ENCODE assay signal across 7 mouse cellular contexts in genomic region chr12:100241911-100242796, GRCm38 (mm10). TPM values are rescaled to one million over a fixed set of nuclear protein-coding genes. Genes with fewer than 3 reads are reported as not detected.
DNase-seq lines count a peak whose midpoint lies in the region; ATAC-seq and TF ChIP-seq lines count a peak whose summit lies in the region.

No protein-coding gene starts in this region.

- WGBS in bone marrow, adult 2 months, result 20% methylated on average over 22 of the region's 22 CpGs
- 10% methylated on average over 22 of the region's 22 CpGs for WGBS in embryonic facial prominence, embryonic 11.5 days
- WGBS in limb, embryonic 10.5 days, result 10% methylated on average over 22 of the region's 22 CpGs
- WGBS in midbrain, embryonic 11.5 days, result 12% methylated on average over 22 of the region's 22 CpGs

- H3K4me2 ChIP-seq in embryonic facial prominence, embryonic 11.5 days (ENCODE audit: low read depth, low read length), result peak overlapping the region; percentile 14
- H3K4me2 ChIP-seq in midbrain, embryonic 11.5 days, result peak overlapping the region; percentile 37

- H3K4me1 ChIP-seq in bone marrow, adult 2 months (ENCODE audit: control insufficient read depth, insufficient read depth, low read length), result no peaks in the 10 kb centered on the region
- H3K4me1 ChIP-seq in embryonic facial prominence, embryonic 11.5 days (ENCODE audit: control insufficient read depth, insufficient read depth, low read length), result no peaks in the 10 kb centered on the region
- peaks cover 13% of the 10 kb centered on the region for H3K4me1 ChIP-seq in limb, embryonic 10.5 days
- peaks cover 14% of the 10 kb centered on the region for H3K4me1 ChIP-seq in midbrain, embryonic 11.5 days (ENCODE audit: control insufficient read depth, insufficient read depth, low read length)

- H3K9me3 ChIP-seq in embryonic facial prominence, embryonic 11.5 days (replicated peaks; ENCODE audit: control insufficient read depth, low read length), result no peaks in the 10 kb centered on the region
- no peaks in the 10 kb centered on the region for H3K9me3 ChIP-seq in limb, embryonic 10.5 days (replicated peaks)
- no peaks in the 10 kb centered on the region for H3K9me3 ChIP-seq in midbrain, embryonic 11.5 days (ENCODE audit: control insufficient read depth, low read length)

- H3K4me3 ChIP-seq in bone marrow, adult 2 months (replicated peaks; ENCODE audit: control insufficient read depth, low read depth, low read length), result peak overlapping the region; percentile 48
- peak overlapping the region; percentile 18 for H3K4me3 ChIP-seq in embryonic facial prominence, embryonic 11.5 days (ENCODE audit: low read depth, low read length)
- peak overlapping the region; percentile 46 for H3K4me3 ChIP-seq in limb, embryonic 10.5 days
- no peak overlapping the region for H3K4me3 ChIP-seq in midbrain, embryonic 11.5 days (ENCODE audit: low read depth, low read length)

- no peaks in the 10 kb centered on the region for H3K36me3 ChIP-seq in embryonic facial prominence, embryonic 11.5 days (replicated peaks; ENCODE audit: control insufficient read depth, insufficient read depth, low read depth, low read length)
- H3K36me3 ChIP-seq in limb, embryonic 10.5 days, result no peaks in the 10 kb centered on the region
- no peaks in the 10 kb centered on the region for H3K36me3 ChIP-seq in midbrain, embryonic 11.5 days (ENCODE audit: control insufficient read depth, insufficient read depth, low read length)

- no peaks in the 10 kb centered on the region for H3K27me3 ChIP-seq in embryonic facial prominence, embryonic 11.5 days (ENCODE audit: control insufficient read depth, insufficient read depth, low read length)
- H3K27me3 ChIP-seq in limb, embryonic 10.5 days (ENCODE audit: low read depth, poor library complexity, severe bottlenecking), result no peaks in the 10 kb centered on the region
- H3K27me3 ChIP-seq in midbrain, embryonic 11.5 days (ENCODE audit: control insufficient read depth, insufficient read depth, low read length), result no peaks in the 10 kb centered on the region

- ATAC-seq in embryonic facial prominence, embryonic 11.5 days (replicated peaks; ENCODE audit: insufficient number of reproducible peaks, low FRiP score, low TSS enrichment, low read depth), result peak; percentile 88
- peak; percentile 93 for ATAC-seq in midbrain, embryonic 11.5 days (ENCODE audit: low FRiP score)

- TF ChIP-seq CTCF in bone marrow, adult 2 months (IDR thresholded peaks at IDR 0.05; ENCODE audit: control insufficient read depth, insufficient read depth, low read length), result no peak

- 0 out of 2 replicates have a peak overlapping the region, but pooled peaks have one; percentile 39 for H3K9ac ChIP-seq in embryonic facial prominence, embryonic 11.5 days (replicated peaks; ENCODE audit: low read length)
- H3K9ac ChIP-seq in midbrain, embryonic 11.5 days (ENCODE audit: low read length), result peak overlapping the region; percentile 49

- TF ChIP-seq POLR2A in bone marrow, adult 2 months (IDR thresholded peaks at IDR 0.05; ENCODE audit: borderline replicate concordance, control insufficient read depth, low read depth, low read length), result no peak

- no peak overlapping the region for H3K27ac ChIP-seq in bone marrow, adult 2 months (ENCODE audit: control insufficient read depth, insufficient read depth, low read depth, low read length, poor library complexity)
- H3K27ac ChIP-seq in embryonic facial prominence, embryonic 11.5 days (replicated peaks; ENCODE audit: low read depth, low read length), result no peak overlapping the region
- H3K27ac ChIP-seq in limb, embryonic 10.5 days, result peak overlapping the region; percentile 53; the same call in 1 of the 2 replicates
- peak overlapping the region; percentile 73 for H3K27ac ChIP-seq in midbrain, embryonic 11.5 days (ENCODE audit: low read depth, low read length)

- peak; percentile 88 for DNase-seq in embryonic facial prominence, embryonic 11.5 days (ENCODE audit: low spot score)
- DNase-seq in heart, adult 8-10 months (ENCODE audit: low spot score), result peak; percentile 39
- DNase-seq in kidney, adult 18-20 months, result peak; percentile 12
- peak; percentile 71 for DNase-seq in limb, embryonic 10.5 days (ENCODE audit: low spot score)
- DNase-seq in midbrain, embryonic 11.5 days (ENCODE audit: low spot score, missing footprints), result peak; percentile 97
- DNase-seq in skeletal muscle tissue, adult 2 months (ENCODE audit: low read depth, low spot score), result peak; percentile 35

RNA-seq across cellular contexts. Expression of gene Calm1, which starts 42.9 kb away (rescaled TPM):
- 105 and 143 TPM in 2 replicates for polyA plus RNA-seq in bone marrow, adult 2 months (2011; ENCODE audit: insufficient read depth, insufficient read length, low replicate concordance, missing spikeins)
- polyA plus RNA-seq in embryonic facial prominence, embryonic 11.5 days (2014; fragmentation: Nextera tagmentation; extraction: Ambion mirVana), result 1,151 and 1,182 TPM in 2 replicates
- 100 to 1,000 TPM; 183 to 222 (median 211) TPM for total RNA-seq in heart, adult 8-10 months (2022)
- 1,121 and 1,290 TPM in 2 replicates for polyA plus RNA-seq in limb, embryonic 10.5 days (2016; fragmentation: Nextera tagmentation; extraction: Ambion mirVana)
- 1,565 and 1,591 TPM in 2 replicates for polyA plus RNA-seq in midbrain, embryonic 11.5 days (2014; fragmentation: Nextera tagmentation; extraction: Ambion mirVana)

Comparison
In these comparisons a context has a peak if more than half of its experiments do, and no peak if none do; other contexts are left out.
1. H3K27ac ChIP-seq: peak in limb, embryonic 10.5 days (single experiment) and midbrain, embryonic 11.5 days (single experiment); none in bone marrow, adult 2 months (single experiment) and embryonic facial prominence, embryonic 11.5 days (single experiment).
2. DNase-seq: peak in every context shown above with its lines; median percentile 97 in midbrain, embryonic 11.5 days; 88 in embryonic facial prominence, embryonic 11.5 days; 71 in limb, embryonic 10.5 days; 39 in heart, adult 8-10 months; 35 in skeletal muscle tissue, adult 2 months; 12 in kidney, adult 18-20 months.